Mouse (Mus musculus): Measurements from ENCODE around the gene Pde4a. TPM values are rescaled to one million over a fixed set of nuclear protein-coding genes. Genes with fewer than 3 reads are reported as not detected.

The Pde4a gene
- polyA plus RNA-seq, 1 experiment from 2014 or later = 11.3 TPM

- ATAC-seq (ENCODE audit: low FRiP score, low read depth) = no peak
- no peaks in the 10 kb centered on the region for H3K9me3 ChIP-seq
- H3K36me3 ChIP-seq = peaks cover 29% of the 10 kb centered on the region
- no peaks in the 10 kb centered on the region for H3K27me3 ChIP-seq
- 76% methylated on average over 4 of the region's 4 CpGs for WGBS
- H3K4me1 ChIP-seq = peaks cover 7% of the 10 kb centered on the region
- no peak overlapping the region for H3K4me3 ChIP-seq
- no peak overlapping the region for H3K27ac ChIP-seq (replicated peaks)
- H3K9ac ChIP-seq (replicated peaks) = no peak overlapping the region
- H3K4me2 ChIP-seq (replicated peaks) = no peak overlapping the region
These were observed 30.1 kb upstream of the Pde4a start for GRCm38 (mm10) chr9:21135329-21135890.

GRCm38 (mm10) chr9:21135941-21136381 lies 29.6 kb upstream of the Pde4a start:
- H3K36me3 ChIP-seq = peaks cover 34% of the 10 kb centered on the region
- H3K9me3 ChIP-seq = no peaks in the 10 kb centered on the region
- H3K4me2 ChIP-seq (replicated peaks) = no peak overlapping the region
- no peak for ATAC-seq (ENCODE audit: low FRiP score, low read depth)
- H3K27ac ChIP-seq (replicated peaks) = no peak overlapping the region
- peaks cover 3% of the 10 kb centered on the region; the same call in 1 of the 2 replicates for H3K4me1 ChIP-seq
- 72% methylated on average over 1 of the region's 1 CpGs for WGBS
- H3K9ac ChIP-seq (replicated peaks) = no peak overlapping the region
- no peak overlapping the region for H3K4me3 ChIP-seq
- no peaks in the 10 kb centered on the region for H3K27me3 ChIP-seq

GRCm38 (mm10) chr9:21136401-21136800 lies 29.1 kb upstream of the Pde4a start:
- no peak for ATAC-seq (ENCODE audit: low FRiP score, low read depth)
- Histone ChIP-seq H3K27me3 (no peaks in the 10 kb centered on the region), H3K4me3 (no peak overlapping the region), H3K36me3 (peaks cover 39% of the 10 kb centered on the region), H3K9me3 (no peaks in the 10 kb centered on the region), H3K27ac (replicated peaks) (no peak overlapping the region), H3K4me2 (replicated peaks) (no peak overlapping the region), H3K9ac (replicated peaks) (no peak overlapping the region), H3K4me1 (peaks cover 2% of the 10 kb centered on the region; the same call in 1 of the 2 replicates)
- 92% methylated on average over 6 of the region's 6 CpGs for WGBS

GRCm38 (mm10) chr9:21137229-21137628 lies 28.3 kb upstream of the Pde4a start:
- Histone ChIP-seq H3K4me1 (no peaks in the 10 kb centered on the region), H3K9me3 (no peaks in the 10 kb centered on the region), H3K27ac (replicated peaks) (no peak overlapping the region), H3K4me3 (no peak overlapping the region), H3K27me3 (no peaks in the 10 kb centered on the region), H3K36me3 (peaks cover 47% of the 10 kb centered on the region), H3K9ac (replicated peaks) (no peak overlapping the region), H3K4me2 (replicated peaks) (no peak overlapping the region)
- peak; percentile 66; the same call in 1 of the 2 replicates for ATAC-seq (ENCODE audit: low FRiP score, low read depth)
- WGBS = 50% methylated on average over 3 of the region's 3 CpGs

DNA sequence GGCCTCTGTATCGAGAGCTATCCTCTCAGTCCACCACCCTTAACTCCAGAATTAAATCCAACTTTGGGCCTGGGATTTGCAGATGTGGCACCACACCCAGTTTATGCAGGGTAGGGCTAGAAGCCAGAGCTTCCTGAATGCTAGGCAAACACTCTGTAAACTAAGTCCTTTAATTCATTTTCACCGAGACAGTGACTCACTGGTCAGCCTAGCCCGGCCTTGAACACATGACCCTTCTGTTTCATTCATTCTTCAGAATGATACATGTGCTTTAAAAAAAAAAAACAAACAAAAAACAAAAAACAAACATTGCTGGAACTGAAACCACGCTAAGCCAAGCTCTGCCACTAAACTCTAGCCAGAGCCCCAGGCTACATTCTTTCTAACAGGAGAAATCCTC lies 27.1 kb upstream of the Pde4a start:
- Histone ChIP-seq H3K36me3 (peaks cover 58% of the 10 kb centered on the region), H3K9ac (replicated peaks) (no peak overlapping the region), H3K9me3 (no peaks in the 10 kb centered on the region), H3K4me2 (replicated peaks) (no peak overlapping the region), H3K27ac (replicated peaks) (no peak overlapping the region), H3K4me1 (no peaks in the 10 kb centered on the region), H3K27me3 (no peaks in the 10 kb centered on the region), H3K4me3 (no peak overlapping the region)
- ATAC-seq (ENCODE audit: low FRiP score, low read depth) = no peak
- 87% methylated on average over 4 of the region's 4 CpGs for WGBS

DNA sequence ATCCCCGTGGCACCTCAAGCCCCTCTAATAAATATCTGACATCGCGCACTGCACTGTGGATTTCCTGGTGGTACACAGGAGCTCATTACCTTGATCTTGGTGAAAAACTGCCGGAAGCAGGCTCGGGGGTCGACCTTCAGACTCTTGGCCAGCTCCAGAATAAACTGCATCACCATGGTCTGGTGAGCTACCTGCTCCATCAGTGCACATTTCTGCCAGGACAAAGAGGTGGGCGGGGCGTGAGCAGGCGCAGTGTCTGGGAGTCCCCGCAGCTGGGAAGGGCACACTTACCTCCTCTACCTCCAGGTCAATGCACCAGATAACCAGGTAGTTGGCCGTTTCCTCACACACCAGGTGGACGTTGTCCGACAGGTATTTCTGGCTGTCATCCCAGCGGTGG lies 23.6 kb upstream of the Pde4a start:
- ATAC-seq (ENCODE audit: low FRiP score, low read depth) = no peak
- 93% methylated on average over 14 of the region's 14 CpGs for WGBS
- H3K4me1 ChIP-seq = peaks cover 9% of the 10 kb centered on the region
- peaks cover 89% of the 10 kb centered on the region for H3K36me3 ChIP-seq
- no peak overlapping the region for H3K4me3 ChIP-seq
- H3K27me3 ChIP-seq = no peaks in the 10 kb centered on the region
- H3K27ac ChIP-seq (replicated peaks) = no peak overlapping the region
- no peak overlapping the region for H3K4me2 ChIP-seq (replicated peaks)
- no peak overlapping the region for H3K9ac ChIP-seq (replicated peaks)
- H3K9me3 ChIP-seq = no peaks in the 10 kb centered on the region

DNA sequence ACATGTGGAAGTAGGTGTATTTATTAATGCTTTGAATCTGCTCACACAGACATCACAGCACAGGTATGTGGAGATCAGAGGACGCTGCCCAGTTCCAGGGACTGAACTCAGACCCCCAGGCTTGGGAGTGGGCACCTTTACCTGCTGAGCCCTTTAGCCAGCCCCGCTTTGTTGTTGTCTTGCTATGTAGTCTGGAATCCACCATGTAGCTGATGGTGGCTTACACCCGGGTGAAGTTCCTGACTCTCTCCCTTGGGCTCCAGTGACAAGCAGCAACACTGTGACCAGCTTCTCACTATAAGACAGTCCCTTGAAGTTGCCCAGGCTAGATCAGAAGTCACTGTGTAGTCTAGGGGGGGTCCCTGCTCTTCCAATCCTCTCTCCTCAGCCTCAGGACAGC lies 21.2 kb upstream of the Pde4a start:
- no peak overlapping the region for H3K9ac ChIP-seq (replicated peaks)
- ATAC-seq (ENCODE audit: low FRiP score, low read depth) = no peak
- no peak overlapping the region for H3K4me2 ChIP-seq (replicated peaks)
- H3K9me3 ChIP-seq = no peaks in the 10 kb centered on the region
- no peaks in the 10 kb centered on the region for H3K27me3 ChIP-seq
- peaks cover 71% of the 10 kb centered on the region for H3K36me3 ChIP-seq
- no peak overlapping the region for H3K4me3 ChIP-seq
- H3K27ac ChIP-seq (replicated peaks) = no peak overlapping the region
- WGBS = 97% methylated on average over 3 of the region's 3 CpGs
- peaks cover 32% of the 10 kb centered on the region for H3K4me1 ChIP-seq

- H3K9me3 ChIP-seq = no peaks in the 10 kb centered on the region
- H3K4me2 ChIP-seq (replicated peaks) = no peak overlapping the region
- peaks cover 60% of the 10 kb centered on the region for H3K36me3 ChIP-seq
- H3K27ac ChIP-seq (replicated peaks) = no peak overlapping the region
- peaks cover 32% of the 10 kb centered on the region for H3K4me1 ChIP-seq
- H3K4me3 ChIP-seq = no peak overlapping the region
- 0 out of 2 replicates have a peak overlapping the region, but pooled peaks have one; percentile 15 for H3K9ac ChIP-seq (replicated peaks)
- no peak for ATAC-seq (ENCODE audit: low FRiP score, low read depth)
- 97% methylated on average over 4 of the region's 4 CpGs for WGBS
- no peaks in the 10 kb centered on the region for H3K27me3 ChIP-seq
These were observed 20.1 kb upstream of the Pde4a start for GRCm38 (mm10) chr9:21145431-21145830.

GRCm38 (mm10) chr9:21146722-21147121 lies 18.8 kb upstream of the Pde4a start:
- Histone ChIP-seq H3K4me3 (peak overlapping the region; percentile 15; the same call in 1 of the 2 replicates), H3K27ac (replicated peaks) (no peak overlapping the region), H3K9ac (replicated peaks) (peak overlapping the region; percentile 37; the same call in 1 of the 2 replicates), H3K9me3 (no peaks in the 10 kb centered on the region), H3K4me1 (peaks cover 32% of the 10 kb centered on the region), H3K4me2 (replicated peaks) (peak overlapping the region; percentile 30), H3K36me3 (peaks cover 47% of the 10 kb centered on the region), H3K27me3 (no peaks in the 10 kb centered on the region)
- 55% methylated on average over 10 of the region's 10 CpGs for WGBS
- no peak for ATAC-seq (ENCODE audit: low FRiP score, low read depth)

DNA sequence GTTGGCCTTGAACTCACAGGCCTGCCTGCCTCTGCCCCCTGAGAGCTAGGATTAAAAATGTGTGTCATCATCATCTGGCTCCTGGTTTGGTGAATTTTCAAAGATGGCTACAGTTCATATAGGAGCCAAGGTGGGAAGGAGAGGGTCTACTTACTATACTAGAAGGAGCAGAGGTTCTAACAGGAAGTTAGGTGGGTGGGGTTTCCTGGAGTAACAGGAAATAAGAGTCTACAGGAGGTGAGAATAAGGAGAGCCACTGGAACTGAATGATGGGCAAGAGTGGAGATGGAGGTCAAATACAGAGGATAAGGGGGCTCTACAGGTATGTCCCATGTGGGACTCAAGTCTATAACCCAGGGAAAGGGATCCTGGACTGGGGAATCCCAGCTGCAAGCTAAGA lies 17.1 kb upstream of the Pde4a start:
- peaks cover 30% of the 10 kb centered on the region for H3K36me3 ChIP-seq
- ATAC-seq (ENCODE audit: low FRiP score, low read depth) = no peak
- H3K27ac ChIP-seq (replicated peaks) = no peak overlapping the region
- peaks cover 36% of the 10 kb centered on the region for H3K4me1 ChIP-seq
- no peaks in the 10 kb centered on the region for H3K9me3 ChIP-seq
- peak overlapping the region; percentile 86 for H3K9ac ChIP-seq (replicated peaks)
- 0 out of 2 replicates have a peak, but pooled peaks cover 3% of the 10 kb centered on the region for H3K27me3 ChIP-seq
- H3K4me2 ChIP-seq (replicated peaks) = peak overlapping the region; percentile 93
- peak overlapping the region; percentile 89 for H3K4me3 ChIP-seq

GRCm38 (mm10) chr9:21149077-21149653 lies 16.3 kb upstream of the Pde4a start:
- Histone ChIP-seq H3K9ac (replicated peaks) (peak overlapping the region; percentile 86), H3K4me1 (peaks cover 41% of the 10 kb centered on the region), H3K9me3 (no peaks in the 10 kb centered on the region), H3K4me2 (replicated peaks) (peak overlapping the region; percentile 93), H3K4me3 (peak overlapping the region; percentile 89), H3K36me3 (peaks cover 24% of the 10 kb centered on the region), H3K27me3 (peaks cover 9% of the 10 kb centered on the region), H3K27ac (replicated peaks) (0 out of 2 replicates have a peak overlapping the region, but pooled peaks have one; percentile 54)
- 11% methylated on average over 8 of the region's 8 CpGs for WGBS
- ATAC-seq (ENCODE audit: low FRiP score, low read depth) = no peak

DNA sequence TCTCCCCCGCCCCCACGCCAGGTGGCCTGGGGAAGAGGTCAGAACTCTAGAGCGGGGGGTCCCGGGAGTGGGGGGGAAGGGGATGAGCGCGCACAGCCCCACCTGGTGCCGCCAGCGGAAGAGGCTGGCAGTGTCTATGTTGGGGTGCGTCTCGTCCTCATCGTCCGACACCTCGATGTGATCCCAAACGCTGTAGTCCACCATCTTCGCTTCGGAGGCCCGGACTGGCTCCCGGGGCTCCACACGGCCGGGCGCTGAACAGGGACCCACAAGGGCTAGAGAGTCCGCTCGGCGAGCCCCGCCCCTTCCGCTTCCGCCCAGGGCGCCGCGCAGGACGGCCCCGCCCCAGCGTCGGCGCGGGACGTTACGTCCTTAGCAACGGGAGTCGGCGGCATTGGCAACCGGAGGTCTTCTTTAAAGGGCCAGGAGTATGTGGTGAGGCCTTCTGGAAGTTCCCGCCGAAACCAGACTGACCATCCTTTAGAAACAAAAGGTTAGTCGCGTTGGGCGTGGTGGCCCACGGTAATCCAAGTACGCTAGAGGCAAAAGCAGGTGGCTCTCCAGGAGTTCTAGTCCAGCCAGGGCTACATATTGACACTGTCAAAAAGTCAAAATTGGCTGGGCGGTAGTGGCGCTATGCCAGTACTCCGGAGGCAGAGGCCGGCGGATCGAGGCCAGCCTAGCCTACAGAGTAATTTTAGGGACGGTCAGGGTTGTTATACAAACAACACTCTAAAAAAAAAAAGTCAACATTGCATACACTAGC lies 15.7 kb upstream of the Pde4a start, which contains the start of gene Cdc37:
Cdc37 (minus strand) TSS at position 329 of the 766 bp plus-strand sequence.
- peak within 1 kb of the TSS; percentile 89 for H3K4me3 ChIP-seq
- peaks cover 17% of the 10 kb centered on the region for H3K36me3 ChIP-seq
- H3K9ac ChIP-seq (replicated peaks) = peak within 1 kb of the TSS; percentile 86
- no peaks in the 10 kb centered on the region for H3K9me3 ChIP-seq
- H3K27me3 ChIP-seq = peaks cover 9% of the 10 kb centered on the region
- 4% methylated on average over 56 of the region's 56 CpGs for WGBS
- peaks cover 41% of the 10 kb centered on the region for H3K4me1 ChIP-seq
- H3K27ac ChIP-seq (replicated peaks) = peak within 1 kb of the TSS; percentile 54
- peak; percentile 96 for ATAC-seq (ENCODE audit: low FRiP score, low read depth)
- H3K4me2 ChIP-seq (replicated peaks) = peak within 1 kb of the TSS; percentile 93

Measured in midbrain, embryonic 12.5 days (tissue).